Mouse (Mus musculus) megakaryocyte, embryonic 14.5 days (primary cell): ENCODE measurements around the gene Trim14.

Experiments
- FLI1 ChIP-seq: IDR thresholded peaks from 2 replicates; pipeline ENCODE4 v1.6.1; 2012; ENCODE audit warnings: low read length, inconsistent platforms, mixed read lengths
- GATA1 ChIP-seq: IDR thresholded peaks from 3 replicates; pipeline ENCODE4 v1.6.1; 2012; ENCODE audit warnings: mixed read lengths, low read length, inconsistent platforms, borderline replicate concordance

- TF ChIP-seq GATA1 (no peak), FLI1 (no peak)
Measured at GRCm38 (mm10) chr4:46450519-46451131, 85.3 kb downstream of the Trim14 start, which contains the start of gene Anp32b.
